Mouse (Mus musculus): Measurements from ENCODE around the gene Synpo2.

Gene Synpo2

GRCm38 (mm10) chr3:123169398-123169797 lies 66.6 kb downstream of the Synpo2 start:
- intact Hi-C loops (cut with DNase I) = loop anchor here (2.0 to 10.0 kb wide), 3 partner anchors 65 to 185 kb away; partner anchors contain the start of gene Synpo2

GRCm38 (mm10) chr3:123168815-123169214 lies 67.1 kb downstream of the Synpo2 start:
- intact Hi-C loops (cut with DNase I) = loop anchor here (2.0 to 10.0 kb wide), 3 partner anchors 66 to 186 kb away; partner anchors contain the start of gene Synpo2

GRCm38 (mm10) chr3:123166450-123166849 lies 69.5 kb downstream of the Synpo2 start:
- intact Hi-C loops (cut with DNase I) = loop anchor here (10.0 kb wide), 2 partner anchors 68 to 188 kb away; partner anchors contain the start of gene Synpo2

GRCm38 (mm10) chr3:123164183-123164582 lies 71.8 kb downstream of the Synpo2 start:
- intact Hi-C loops (cut with DNase I) = loop anchor here (10.0 kb wide), 2 partner anchors 71 to 191 kb away; partner anchors contain the start of gene Synpo2

GRCm38 (mm10) chr3:123163192-123163523 lies 72.8 kb downstream of the Synpo2 start:
- intact Hi-C loops (cut with DNase I) = loop anchor here (10.0 kb wide), 2 partner anchors 72 to 192 kb away; partner anchors contain the start of gene Synpo2

GRCm38 (mm10) chr3:123162289-123163191 lies 73.4 kb downstream of the Synpo2 start:
- intact Hi-C loops (cut with DNase I) = loop anchor here (10.0 kb wide), 2 partner anchors 72 to 192 kb away; partner anchors contain the start of gene Synpo2

GRCm38 (mm10) chr3:123160792-123161191 lies 75.2 kb downstream of the Synpo2 start:
- intact Hi-C loops (cut with DNase I) = loop anchor here (10.0 kb wide), 2 partner anchors 74 to 194 kb away; partner anchors contain the start of gene Synpo2

- intact Hi-C loops (cut with DNase I) = loop anchor here (2.0 to 5.0 kb wide), 2 partner anchors 42 to 222 kb away; no protein-coding TSS in a partner anchor
Observed at GRCm38 (mm10) chr3:123159139-123159824, 76.7 kb downstream of the Synpo2 start.

- intact Hi-C loops (cut with DNase I) = loop anchor here (2.0 to 5.0 kb wide), 2 partner anchors 41 to 222 kb away; no protein-coding TSS in a partner anchor
Observed at GRCm38 (mm10) chr3:123158579-123158978, 77.4 kb downstream of the Synpo2 start.

- intact Hi-C loops (cut with DNase I) = no loop called here
Observed at GRCm38 (mm10) chr3:123153337-123153736, 82.6 kb downstream of the Synpo2 start.

GRCm38 (mm10) chr3:123152911-123153310 lies 83.0 kb downstream of the Synpo2 start:
- intact Hi-C loops (cut with DNase I) = no loop called here

- intact Hi-C loops (cut with DNase I) = no loop called here
Observed at GRCm38 (mm10) chr3:123150523-123151135, 85.3 kb downstream of the Synpo2 start.

- intact Hi-C loops (cut with DNase I) = loop anchor here (10.0 kb wide), 1 partner anchor 285 kb away; no protein-coding TSS in a partner anchor
Observed at GRCm38 (mm10) chr3:123149380-123150162, 86.4 kb downstream of the Synpo2 start.

- intact Hi-C loops (cut with DNase I) = loop anchor here (10.0 kb wide), 1 partner anchor 284 kb away; no protein-coding TSS in a partner anchor
Observed at GRCm38 (mm10) chr3:123148641-123149040, 87.3 kb downstream of the Synpo2 start.

GRCm38 (mm10) chr3:123146557-123146956 lies 89.4 kb downstream of the Synpo2 start:
- intact Hi-C loops (cut with DNase I) = loop anchor here (10.0 kb wide), 1 partner anchor 282 kb away; no protein-coding TSS in a partner anchor

GRCm38 (mm10) chr3:123145942-123146341 lies 90.0 kb downstream of the Synpo2 start:
- intact Hi-C loops (cut with DNase I) = loop anchor here (10.0 kb wide), 1 partner anchor 281 kb away; no protein-coding TSS in a partner anchor

GRCm38 (mm10) chr3:123143412-123143811 lies 92.5 kb downstream of the Synpo2 start:
- intact Hi-C loops (cut with DNase I) = loop anchor here (10.0 kb wide), 1 partner anchor 279 kb away; no protein-coding TSS in a partner anchor

- intact Hi-C loops (cut with DNase I) = loop anchor here (10.0 kb wide), 1 partner anchor 277 kb away; no protein-coding TSS in a partner anchor
Observed at GRCm38 (mm10) chr3:123142298-123142697, 93.7 kb downstream of the Synpo2 start.

GRCm38 (mm10) chr3:123141069-123141468 lies 94.9 kb downstream of the Synpo2 start:
- intact Hi-C loops (cut with DNase I) = loop anchor here (10.0 kb wide), 1 partner anchor 276 kb away; no protein-coding TSS in a partner anchor

- intact Hi-C loops (cut with DNase I) = loop anchor here (10.0 kb wide), 1 partner anchor 275 kb away; no protein-coding TSS in a partner anchor
Observed at GRCm38 (mm10) chr3:123140134-123140533, 95.8 kb downstream of the Synpo2 start.

Measured in adrenal gland (tissue).